Mouse (Mus musculus): ENCODE data around the gene Iffo1.

DNA sequence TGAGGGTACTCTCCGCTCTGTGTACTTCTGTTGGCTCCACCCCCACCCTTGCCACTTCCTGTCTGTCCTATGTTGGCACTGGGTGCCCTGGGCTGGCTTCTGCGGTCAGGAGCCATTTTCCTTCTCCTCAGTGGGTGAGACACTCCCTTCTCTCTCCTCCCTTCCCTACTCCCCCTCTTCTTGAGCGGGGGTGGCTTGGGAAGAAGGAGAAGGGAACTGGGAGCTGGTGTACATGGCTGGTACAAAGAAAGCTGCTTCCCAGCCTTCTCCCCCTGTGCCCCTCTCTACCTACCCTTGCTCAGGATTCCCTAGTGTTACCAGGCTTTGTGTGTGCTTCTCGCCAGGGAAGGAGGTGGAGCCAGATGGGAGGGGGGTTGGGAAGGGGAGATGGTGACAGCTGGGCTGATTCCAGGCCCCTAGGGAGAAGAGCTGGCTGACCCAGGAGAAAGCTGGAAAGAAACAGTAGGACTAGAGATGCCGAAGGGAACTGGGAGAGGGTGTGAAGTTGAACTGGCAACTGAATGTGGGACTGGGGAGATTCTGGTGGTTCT, 45.5 kb upstream of the Iffo1 start:
- TF ChIP-seq CTCF (IDR thresholded peaks at IDR 0.05; ENCODE audit: borderline replicate concordance, control insufficient read depth, extremely low read depth, insufficient read depth, low read length, poor library complexity) (no peak), POLR2A (IDR thresholded peaks at IDR 0.05; ENCODE audit: control insufficient read depth, extremely low read depth, insufficient read depth, low read length, poor library complexity) (no peak)

Data from thymus, adult 2 months (tissue).